Mouse (Mus musculus) hindbrain, embryonic 16.5 days (tissue): Measurements from ENCODE around the gene Pdzrn4. TPM values are rescaled to one million over a fixed set of nuclear protein-coding genes. Genes with fewer than 3 reads are reported as not detected.
"Not testable (repeated sequence)": the region's sequence is repeated elsewhere in the genome, so short reads cannot be mapped to it uniquely, and the experiment has no call there.

Experiments used
- ATAC-seq: fragments of 200-750 bp; cut with Nextera tagmentation; 2 replicates; pipeline ENCODE4 v1.8.0; 2017; ENCODE audit warnings: moderate TSS enrichment, moderate library complexity
- H3K27ac ChIP-seq: fragments of 300-500 bp; sonication (generic); 2 replicates; pipeline ENCODE4 v1.5.1; 2014; ENCODE audit warnings: low read depth, mild to moderate bottlenecking, control low read depth, low read length, moderate library complexity
- H3K27me3 ChIP-seq: fragments of 300-500 bp; sonication (generic); replicated peaks from 2 replicates; pipeline ENCODE4 v1.6.1; 2014; ENCODE audit warnings: low read length; ENCODE audit not compliant: control insufficient read depth, insufficient read depth
- H3K36me3 ChIP-seq: fragments of 300-500 bp; sonication (generic); 2 replicates; pipeline ENCODE4 v1.6.1; 2014; ENCODE audit warnings: mild to moderate bottlenecking, low read length, moderate library complexity, mixed read lengths; ENCODE audit not compliant: control insufficient read depth, insufficient read depth
- H3K4me1 ChIP-seq: fragments of 300-500 bp; sonication (generic); 2 replicates; pipeline ENCODE4 v1.6.1; 2014; ENCODE audit warnings: low read depth, low read length; ENCODE audit not compliant: control insufficient read depth, insufficient read depth
- H3K4me2 ChIP-seq: fragments of 300-500 bp; sonication (generic); 2 replicates; pipeline ENCODE4 v1.6.1; 2014; ENCODE audit warnings: mild to moderate bottlenecking, low read length, control low read depth, moderate library complexity
- H3K4me3 ChIP-seq: fragments of 300-500 bp; sonication (generic); 2 replicates; pipeline ENCODE4 v1.5.1; 2014; ENCODE audit warnings: mild to moderate bottlenecking, low read length, control low read depth, moderate library complexity
- H3K9ac ChIP-seq: fragments of 300-500 bp; sonication (generic); 2 replicates; pipeline ENCODE4 v1.6.1; 2014; ENCODE audit warnings: low read depth, mild to moderate bottlenecking, control low read depth, low read length, moderate library complexity
- H3K9me3 ChIP-seq: fragments of 300-500 bp; sonication (generic); 2 replicates; pipeline ENCODE4 v1.6.1; 2014; ENCODE audit warnings: mild to moderate bottlenecking, low read length, moderate library complexity; ENCODE audit not compliant: control insufficient read depth
- WGBS: fragments of 180-500 bp; shearing (Covaris S2); extraction: QIAGEN DNeasy Blood & Tissue Kit; methylation state at CpG from one replicate; pipeline ENCODE4 v1.1.7; 2014; 5-methylcytosine and 5-hydroxymethylcytosine counted together
- polyA plus RNA-seq: library from polyadenylated mRNA; unstranded; fragments of >200 nt; fragmentation: Nextera tagmentation; extraction: Ambion mirVana; gene quantifications from 2 replicates; pipeline ENCODE4 v1.2.1, GENCODE M21; 2015

Pdzrn4 gene
- polyA plus RNA-seq = 24.8 and 26.6 TPM in 2 replicates

GRCm38 (mm10) chr15:92396770-92397608 lies at the start of gene Pdzrn4:
TSS of gene Pdzrn4 (plus strand) at chr15:92396881.
- Histone ChIP-seq H3K36me3 (no peaks in the 10 kb centered on the region), H3K4me1 (peaks cover 7% of the 10 kb centered on the region), H3K27me3 (peaks cover 3% of the 10 kb centered on the region; the same call in 1 of the 2 replicates), H3K4me3 (peak within 1 kb of the TSS; percentile 71), H3K27ac (peak within 1 kb of the TSS; percentile 12; the same call in 1 of the 2 replicates), H3K9ac (peak within 1 kb of the TSS; percentile 73), H3K9me3 (no peaks in the 10 kb centered on the region), H3K4me2 (peak within 1 kb of the TSS; percentile 98)
- peak; percentile 87 for ATAC-seq
- WGBS = under 1% methylated on average over 61 of the region's 65 CpGs

- 52% methylated on average over 4 of the region's 4 CpGs for WGBS
Observed at GRCm38 (mm10) chr15:92347426-92347825, 49.3 kb upstream of the Pdzrn4 start.

GRCm38 (mm10) chr15:92347902-92348301 lies 48.8 kb upstream of the Pdzrn4 start:
- 18% methylated on average over 3 of the region's 3 CpGs for WGBS
- Histone ChIP-seq H3K4me3 (no peak overlapping the region), H3K27me3 (no peaks in the 10 kb centered on the region), H3K27ac (no peak overlapping the region), H3K4me1 (peaks cover 6% of the 10 kb centered on the region; the same call in 1 of the 2 replicates), H3K36me3 (no peaks in the 10 kb centered on the region), H3K9ac (no peak overlapping the region), H3K9me3 (no peaks in the 10 kb centered on the region), H3K4me2 (no peak overlapping the region)
- ATAC-seq = peak; percentile 85

More at GRCm38 (mm10) chr15:92347426-92347825, 49.3 kb upstream of the Pdzrn4 start:
- H3K4me3 ChIP-seq = no peak overlapping the region
- H3K4me1 ChIP-seq = peaks cover 6% of the 10 kb centered on the region; the same call in 1 of the 2 replicates
- H3K27ac ChIP-seq = no peak overlapping the region
- H3K9me3 ChIP-seq = no peaks in the 10 kb centered on the region
- ATAC-seq = no peak
- no peak overlapping the region for H3K4me2 ChIP-seq
- H3K36me3 ChIP-seq = no peaks in the 10 kb centered on the region
- H3K27me3 ChIP-seq = no peaks in the 10 kb centered on the region
- no peak overlapping the region for H3K9ac ChIP-seq

GRCm38 (mm10) chr15:92348453-92348852 lies 48.2 kb upstream of the Pdzrn4 start:
- not testable (repeated sequence) for H3K9ac ChIP-seq, H3K4me3 ChIP-seq, H3K27me3 ChIP-seq, H3K27ac ChIP-seq, H3K36me3 ChIP-seq, H3K4me1 ChIP-seq, H3K4me2 ChIP-seq, ATAC-seq, H3K9me3 ChIP-seq

GRCm38 (mm10) chr15:92364153-92364552 lies 32.5 kb upstream of the Pdzrn4 start:
- Histone ChIP-seq H3K4me1 (peaks cover 3% of the 10 kb centered on the region; the same call in 1 of the 2 replicates), H3K9ac (no peak overlapping the region), H3K9me3 (no peaks in the 10 kb centered on the region), H3K27ac (no peak overlapping the region), H3K4me3 (no peak overlapping the region), H3K27me3 (no peaks in the 10 kb centered on the region), H3K36me3 (no peaks in the 10 kb centered on the region), H3K4me2 (no peak overlapping the region)
- WGBS = 58% methylated on average over 6 of the region's 6 CpGs
- ATAC-seq = no peak

- Histone ChIP-seq H3K4me3 (no peak overlapping the region), H3K27me3 (no peaks in the 10 kb centered on the region), H3K9ac (no peak overlapping the region), H3K4me2 (no peak overlapping the region), H3K27ac (no peak overlapping the region), H3K4me1 (peaks cover 3% of the 10 kb centered on the region; the same call in 1 of the 2 replicates), H3K9me3 (no peaks in the 10 kb centered on the region), H3K36me3 (no peaks in the 10 kb centered on the region)
- ATAC-seq = no peak
Observed at GRCm38 (mm10) chr15:92364592-92364991, 32.1 kb upstream of the Pdzrn4 start.

- peaks cover 3% of the 10 kb centered on the region; the same call in 1 of the 2 replicates for H3K27me3 ChIP-seq
- H3K36me3 ChIP-seq = no peaks in the 10 kb centered on the region
- ATAC-seq = no peak
- H3K9me3 ChIP-seq = no peaks in the 10 kb centered on the region
- no peak overlapping the region for H3K27ac ChIP-seq
- H3K4me2 ChIP-seq = no peak overlapping the region
- H3K4me3 ChIP-seq = no peak overlapping the region
- no peak overlapping the region for H3K9ac ChIP-seq
- H3K4me1 ChIP-seq = peaks cover 7% of the 10 kb centered on the region
- 89% methylated on average over 5 of the region's 5 CpGs for WGBS
Observed at GRCm38 (mm10) chr15:92394811-92395210, 1.9 kb upstream of the Pdzrn4 start.

GRCm38 (mm10) chr15:92398747-92399146 lies 2.1 kb downstream of the Pdzrn4 start:
- Histone ChIP-seq H3K27me3 (peaks cover 3% of the 10 kb centered on the region; the same call in 1 of the 2 replicates), H3K36me3 (no peaks in the 10 kb centered on the region), H3K4me2 (no peak overlapping the region; the same call in 1 of the 2 replicates), H3K27ac (no peak overlapping the region), H3K9ac (no peak overlapping the region; the same call in 1 of the 2 replicates), H3K4me1 (peaks cover 7% of the 10 kb centered on the region), H3K4me3 (no peak overlapping the region), H3K9me3 (no peaks in the 10 kb centered on the region)
- WGBS = 52% methylated on average over 2 of the region's 2 CpGs
- ATAC-seq = no peak

GRCm38 (mm10) chr15:92399278-92399677 lies 2.6 kb downstream of the Pdzrn4 start:
- WGBS = 77% methylated on average over 5 of the region's 5 CpGs
- no peak overlapping the region for H3K4me2 ChIP-seq
- H3K9ac ChIP-seq = no peak overlapping the region
- no peak for ATAC-seq
- no peaks in the 10 kb centered on the region for H3K36me3 ChIP-seq
- H3K4me1 ChIP-seq = peaks cover 7% of the 10 kb centered on the region
- peaks cover 3% of the 10 kb centered on the region; the same call in 1 of the 2 replicates for H3K27me3 ChIP-seq
- H3K4me3 ChIP-seq = no peak overlapping the region
- H3K27ac ChIP-seq = no peak overlapping the region
- no peaks in the 10 kb centered on the region for H3K9me3 ChIP-seq
